6 mouse cellular contexts compared by ENCODE assay signal in the genomic region with DNA sequence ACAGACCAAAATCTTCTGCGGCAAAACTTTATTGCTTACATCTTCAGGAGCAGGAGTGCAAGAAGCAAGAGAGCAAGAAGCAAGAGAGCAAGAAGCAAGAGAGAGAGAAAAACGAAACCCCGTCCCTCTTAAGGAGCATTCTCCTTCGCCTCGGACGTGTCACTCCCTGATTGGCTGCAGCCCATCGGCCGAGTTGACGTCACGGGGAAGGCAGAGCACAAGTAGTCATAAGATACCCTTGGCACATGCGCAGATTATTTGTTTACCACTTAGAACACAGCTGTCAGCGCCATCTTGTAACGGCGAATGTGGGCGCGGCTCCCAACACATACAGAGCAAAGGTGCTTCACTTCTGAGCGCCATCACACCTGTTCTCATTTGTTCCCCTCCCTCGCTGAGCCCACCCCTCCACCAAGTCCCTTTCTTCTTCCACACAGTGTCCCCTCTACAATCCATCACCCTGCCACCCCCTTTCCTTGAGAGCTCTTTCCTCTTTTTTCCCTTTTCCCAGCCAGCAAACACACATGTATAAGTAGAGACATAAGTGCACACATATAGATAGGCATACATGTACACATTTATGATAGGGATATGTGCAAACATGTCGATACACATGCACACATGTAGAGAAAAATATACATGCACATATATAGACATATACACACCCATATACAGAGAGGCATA. TPM values are rescaled to one million over a fixed set of nuclear protein-coding genes. Genes with fewer than 3 reads are reported as not detected.
DNase-seq lines count a peak whose midpoint lies in the region; ATAC-seq and TF ChIP-seq lines count a peak whose summit lies in the region.
"Not testable (repeated sequence)": the region's sequence is repeated elsewhere in the genome, so short reads cannot be mapped to it uniquely, and the experiment has no call there.

No protein-coding gene starts in this region.

- H3K4me2 ChIP-seq in limb, embryonic 13.5 days (replicated peaks); midbrain, embryonic 11.5 days: not testable (repeated sequence)

- intact Hi-C loops in gastrocnemius, adult 2 months (cut with DNase I), result not testable (repeated sequence)

- peak overlapping the region; percentile 99 for H3K27ac ChIP-seq in MEL (ENCODE audit: control insufficient read depth, low read depth, low read length)
- peak overlapping the region; percentile 55; the same call in 1 of the 2 replicates for H3K27ac ChIP-seq in brown adipose tissue, adult 24 weeks (replicated peaks; ENCODE audit: low read depth, low read length)
- peak overlapping the region; percentile 61; the same call in 1 of the 2 replicates for H3K27ac ChIP-seq in gastrocnemius, adult 2 months
- H3K27ac ChIP-seq in limb, embryonic 13.5 days, result peak overlapping the region; percentile 49; the same call in 1 of the 2 replicates
- H3K27ac ChIP-seq in midbrain, embryonic 11.5 days (ENCODE audit: low read depth, low read length), result not testable (repeated sequence)

- TF ChIP-seq EP300 in MEL (IDR thresholded peaks at IDR 0.05; ENCODE audit: low read depth in 1 of 2, low read length in 2 of 2), result not testable (repeated sequence)

- WGBS in limb, embryonic 13.5 days, result 91% methylated on average over 12 of the region's 19 CpGs
- 94% methylated on average over 10 of the region's 19 CpGs for WGBS in midbrain, embryonic 11.5 days

- H3K9ac ChIP-seq in MEL (ENCODE audit: control insufficient read depth, low read depth, low read length, poor library complexity, severe bottlenecking), result peak overlapping the region; percentile 81
- not testable (repeated sequence) for H3K9ac ChIP-seq in limb, embryonic 13.5 days; midbrain, embryonic 11.5 days (ENCODE audit: low read length)

- H3K36me3 ChIP-seq in MEL (ENCODE audit: control insufficient read depth in 1 of 2, insufficient read depth in 2 of 2, low read length in 2 of 2), result peaks cover 0 to 13% of the 10 kb centered on the region in 2 experiments; a peak in 2 of 4 replicates
- not testable (repeated sequence) for H3K36me3 ChIP-seq in limb, embryonic 13.5 days; midbrain, embryonic 11.5 days (ENCODE audit: control insufficient read depth, insufficient read depth, low read length)

- TF ChIP-seq CTCF in MEL (IDR thresholded peaks at IDR 0.05 in 2 of 3, conservative IDR thresholded peaks at IDR 0.05 in 1 of 3; ENCODE audit: control insufficient read depth in 1 of 3, insufficient read depth in 1 of 3, low read depth in 2 of 3, low read length in 3 of 3, poor library complexity in 1 of 3, severe bottlenecking in 1 of 3); gastrocnemius, adult 2 months (IDR thresholded peaks at IDR 0.05): not testable (repeated sequence)

- peak; percentile 13 for ATAC-seq in CD4-positive, CD25-positive, alpha-beta regulatory T cell, adult 4 months
- ATAC-seq in limb, embryonic 13.5 days (ENCODE audit: low FRiP score, low read depth); midbrain, embryonic 11.5 days (ENCODE audit: low FRiP score): not testable (repeated sequence)

- not testable (repeated sequence) for TF ChIP-seq RAD21 in MEL (IDR thresholded peaks at IDR 0.05; ENCODE audit: low read depth, low read length)

- H3K4me1 ChIP-seq in MEL (ENCODE audit: control insufficient read depth in 1 of 2, insufficient read depth in 2 of 2, low read length in 2 of 2), result peaks cover 10 to 21% of the 10 kb centered on the region in 2 experiments
- peaks cover 20% of the 10 kb centered on the region for H3K4me1 ChIP-seq in brown adipose tissue, adult 24 weeks (ENCODE audit: control insufficient read depth, insufficient read depth, insufficient read length, low read length)
- H3K4me1 ChIP-seq in limb, embryonic 13.5 days, result peaks cover 46% of the 10 kb centered on the region
- H3K4me1 ChIP-seq in midbrain, embryonic 11.5 days (ENCODE audit: control insufficient read depth, insufficient read depth, low read length), result not testable (repeated sequence)

- H3K4me3 ChIP-seq in MEL (ENCODE audit: control insufficient read depth in 1 of 2, insufficient read depth in 1 of 2, low read depth in 2 of 2, low read length in 2 of 2), result peak overlapping the region; percentile 77
- not testable (repeated sequence) for H3K4me3 ChIP-seq in brown adipose tissue, adult 24 weeks (ENCODE audit: insufficient read depth, low read depth, low read length); gastrocnemius, adult 2 months; limb, embryonic 13.5 days; midbrain, embryonic 11.5 days (ENCODE audit: low read depth, low read length)

- H3K27me3 ChIP-seq in MEL (ENCODE audit: control insufficient read depth in 1 of 2, insufficient read depth in 2 of 2, low read length in 2 of 2); limb, embryonic 13.5 days; midbrain, embryonic 11.5 days (ENCODE audit: control insufficient read depth, insufficient read depth, low read length): not testable (repeated sequence)

- TF ChIP-seq POLR2A in MEL (IDR thresholded peaks at IDR 0.05; ENCODE audit: control insufficient read depth in 1 of 2, insufficient read depth in 1 of 2, low read depth in 1 of 2, low read length in 2 of 2, poor library complexity in 1 of 2), result peak in 1 of 2 experiments; percentile 65; a peak in 2 of 4 replicates

- H3K79me2 ChIP-seq in MEL (ENCODE audit: control insufficient read depth, insufficient read depth, low read length, poor library complexity), result not testable (repeated sequence)

- DNase-seq in MEL (ENCODE audit: low read depth, low spot score), result peak; percentile 71
- DNase-seq in gastrocnemius, adult 2 months, result not testable (repeated sequence)
- DNase-seq in midbrain, embryonic 11.5 days (ENCODE audit: low spot score, missing footprints), result peak; percentile 6

- H3K9me3 ChIP-seq in MEL (replicated peaks; ENCODE audit: insufficient read depth, low read length); limb, embryonic 13.5 days; midbrain, embryonic 11.5 days (ENCODE audit: control insufficient read depth, low read length): not testable (repeated sequence)

TF ChIP-seq in MEL, 35 proteins besides CTCF, POLR2A, EP300 and RAD21:
- 0 out of 2 replicates have a peak, but pooled peaks have one; percentile 13 for TF ChIP-seq MXI1 (IDR thresholded peaks at IDR 0.05; ENCODE audit: low read depth, low read length)
- peak; percentile 64 for TF ChIP-seq ZMIZ1 (IDR thresholded peaks at IDR 0.05; ENCODE audit: low read depth, low read length)
- TF ChIP-seq MYC (IDR thresholded peaks at IDR 0.05; ENCODE audit: low read depth, low read length), result peak; percentile 35; the same call in 1 of the 2 replicates
- TF ChIP-seq TBP (IDR thresholded peaks at IDR 0.05; ENCODE audit: low read depth, low read length), result peak; percentile 71; the same call in 1 of the 2 replicates
- TF ChIP-seq NRF1 (IDR thresholded peaks at IDR 0.05; ENCODE audit: insufficient read depth, low read depth, low read length, poor library complexity, severe bottlenecking), result 0 out of 2 replicates have a peak, but pooled peaks have one; percentile 31
- peak; percentile 49 for TF ChIP-seq NELFE (IDR thresholded peaks at IDR 0.05; ENCODE audit: low read depth, low read length)
- peak; percentile 72 for TF ChIP-seq SIN3A (IDR thresholded peaks at IDR 0.05; ENCODE audit: low read length)
- TF ChIP-seq ETS1 (IDR thresholded peaks at IDR 0.05; ENCODE audit: low read depth, low read length), result peak; percentile 39; the same call in 1 of the 2 replicates
- 0 out of 2 replicates have a peak, but pooled peaks have one; percentile 13 for TF ChIP-seq TCF12 (IDR thresholded peaks at IDR 0.05; ENCODE audit: low read depth, low read length)
- peak; percentile 53; the same call in 1 of the 2 replicates for TF ChIP-seq HCFC1 (IDR thresholded peaks at IDR 0.05; ENCODE audit: low read depth, low read length)

RNA-seq across cellular contexts. Expression of gene Snn, which starts 47.1 kb away (rescaled TPM):
- polyA plus RNA-seq in CD4-positive, CD25-positive, alpha-beta regulatory T cell, adult 4 months (2017; shearing (Covaris generic)), result 1 to 10 TPM; 1.3 to 3.5 TPM
- 0.42 and 0.73 TPM in 2 replicates for total RNA-seq in MEL (2012; rRNA removed)
- polyA plus RNA-seq in MEL (2012; ENCODE audit: insufficient read depth in 1 of 2, insufficient read length in 2 of 2, low read depth in 1 of 2, low replicate concordance in 2 of 2, missing spikeins in 1 of 2), result 1 to 10 TPM in 1 of 2 experiments, not detected in 1; 2.4 TPM
- polyA plus RNA-seq in brown adipose tissue, adult 24 weeks (2012; ENCODE audit: insufficient read depth, insufficient read length, missing spikeins), result 6.4 and 7.7 TPM in 2 replicates
- 1 to 10 TPM; 2.7 to 3.1 TPM for total RNA-seq in gastrocnemius, adult 2 months (2021)
- polyA plus RNA-seq in limb, embryonic 13.5 days (2015; fragmentation: Nextera tagmentation; extraction: Ambion mirVana), result 44.0 and 44.8 TPM in 2 replicates
- 103 and 110 TPM in 2 replicates for polyA plus RNA-seq in midbrain, embryonic 11.5 days (2014; fragmentation: Nextera tagmentation; extraction: Ambion mirVana)

RNA-seq across cellular contexts. Expression of gene Litaf, which starts 52.4 kb away (rescaled TPM):
- 10 to 100 TPM; 47.2 to 61.2 TPM for polyA plus RNA-seq in CD4-positive, CD25-positive, alpha-beta regulatory T cell, adult 4 months (2017; shearing (Covaris generic))
- total RNA-seq in MEL (2012; rRNA removed), result 25.7 and 27.2 TPM in 2 replicates
- polyA plus RNA-seq in MEL (2012; ENCODE audit: insufficient read depth in 1 of 2, insufficient read length in 2 of 2, low read depth in 1 of 2, low replicate concordance in 2 of 2, missing spikeins in 1 of 2), result 10 to 100 TPM in 1 of 2 experiments, not detected in 1; 50.1 TPM
- polyA plus RNA-seq in brown adipose tissue, adult 24 weeks (2012; ENCODE audit: insufficient read depth, insufficient read length, missing spikeins), result 15.6 and 17.6 TPM in 2 replicates
- total RNA-seq in gastrocnemius, adult 2 months (2021), result 1 to 10 TPM; 4.8 to 9.3 TPM
- 103 and 105 TPM in 2 replicates for polyA plus RNA-seq in limb, embryonic 13.5 days (2015; fragmentation: Nextera tagmentation; extraction: Ambion mirVana)
- polyA plus RNA-seq in midbrain, embryonic 11.5 days (2014; fragmentation: Nextera tagmentation; extraction: Ambion mirVana), result 61.8 and 63.4 TPM in 2 replicates
